Mouse (Mus musculus) CH12.LX (cell line): Measurements from ENCODE around the gene Brat1. TPM values are rescaled to one million over a fixed set of nuclear protein-coding genes. Genes with fewer than 3 reads are reported as not detected.

ENCODE experiments used
- DNase-seq: peaks from one replicate; pipeline ENCODE4 v3.0.0-alpha.2; 2013; ENCODE audit errors: extremely low read depth
- H3K27ac ChIP-seq: 2 replicates; pipeline ENCODE4 v1.5.1; 2012; ENCODE audit warnings: low read depth, mild to moderate bottlenecking, control low read depth, moderate library complexity; ENCODE audit not compliant: insufficient read depth
- H3K27me3 ChIP-seq: replicated peaks from 2 replicates; pipeline ENCODE3; 2012; ENCODE audit warnings: inconsistent platforms
- H3K36me3 ChIP-seq, 2 experiments: replicated peaks in 1 of 2; 2 replicates each; pipeline versions ENCODE3 to v1.6.1; 2012; ENCODE audit warnings: inconsistent platforms in 1 of 2, low read length in 1 of 2, mild to moderate bottlenecking in 1 of 2, mixed read lengths in 1 of 2, moderate library complexity in 1 of 2; ENCODE audit not compliant: control insufficient read depth in 1 of 2, insufficient read depth in 1 of 2
- H3K4me1 ChIP-seq, 2 experiments: 2 replicates each; pipeline ENCODE4 v1.6.1; 2012; ENCODE audit warnings: inconsistent platforms in 1 of 2, moderate library complexity in 1 of 2; ENCODE audit not compliant: insufficient read depth in 2 of 2, control insufficient read depth in 1 of 2
- H3K4me2 ChIP-seq: 2 replicates; pipeline ENCODE4 v1.6.1; 2012; ENCODE audit warnings: low read depth, mild to moderate bottlenecking, control low read depth; ENCODE audit not compliant: poor library complexity, insufficient read depth, severe bottlenecking
- H3K4me3 ChIP-seq, 3 experiments: fragments of 150-350 bp in 1 of 3; sonication (generic) in 1 of 3; replicated peaks in 1 of 3; 2 replicates each; pipeline versions ENCODE3 to v1.5.1; 2011 to 2012; ENCODE audit warnings: low read depth in 2 of 3, low read length in 2 of 3, mild to moderate bottlenecking in 2 of 3, moderate library complexity in 2 of 3, control low read depth in 1 of 3, improper control_type of control experiment in 1 of 3, inconsistent platforms in 1 of 3, mixed read lengths in 1 of 3; ENCODE audit not compliant: poor library complexity in 1 of 3
- H3K79me2 ChIP-seq: replicated peaks from 2 replicates; pipeline ENCODE4 v1.6.1; 2012; ENCODE audit warnings: mild to moderate bottlenecking, moderate library complexity; ENCODE audit not compliant: control insufficient read depth, poor library complexity, insufficient read depth, severe bottlenecking; ENCODE audit errors: extremely low read depth
- H3K9ac ChIP-seq: 2 replicates; pipeline ENCODE4 v1.6.1; 2012; ENCODE audit warnings: low read depth, mild to moderate bottlenecking, control low read depth, moderate library complexity; ENCODE audit not compliant: insufficient read depth
- H3K9me3 ChIP-seq: replicated peaks from 2 replicates; pipeline ENCODE3; 2012; ENCODE audit warnings: low read length, inconsistent platforms, mixed read lengths
- BHLHE40 ChIP-seq: IDR thresholded peaks from 2 replicates; pipeline ENCODE4 v1.6.1; 2011; ENCODE audit warnings: mild to moderate bottlenecking, low read depth, low read length, improper control_type of control experiment
- CHD1 ChIP-seq: IDR thresholded peaks from 2 replicates; pipeline ENCODE4 v1.6.1; 2012; ENCODE audit warnings: low read depth, low read length, improper control_type of control experiment, inconsistent platforms
- CHD2 ChIP-seq: IDR thresholded peaks from 2 replicates; pipeline ENCODE4 v1.6.1; 2011; ENCODE audit warnings: low read length, improper control_type of control experiment
- CTCF ChIP-seq, 2 experiments: IDR thresholded peaks in 1 of 2; conservative IDR thresholded peaks in 1 of 2; 2 replicates each; pipeline ENCODE4 v1.5.1; 2011 to 2012; ENCODE audit warnings: low read depth in 2 of 2, low read length in 2 of 2, improper control_type of control experiment in 1 of 2, inconsistent platforms in 1 of 2, mild to moderate bottlenecking in 1 of 2, moderate library complexity in 1 of 2
- EP300 ChIP-seq: IDR thresholded peaks from 2 replicates; pipeline ENCODE4 v1.6.1; 2011; ENCODE audit warnings: low read length, improper control_type of control experiment
- JUND ChIP-seq: conservative IDR thresholded peaks from 2 replicates; pipeline ENCODE4 v1.6.1; 2011; ENCODE audit warnings: low read depth, low read length, improper control_type of control experiment
- KAT2A ChIP-seq: IDR thresholded peaks from 2 replicates; pipeline ENCODE4 v1.6.1; 2012; ENCODE audit warnings: low read length, improper control_type of control experiment, inconsistent platforms; ENCODE audit not compliant: insufficient replicate concordance
- MAFK ChIP-seq: IDR thresholded peaks from 2 replicates; pipeline ENCODE4 v1.6.1; 2011; ENCODE audit warnings: low read length, improper control_type of control experiment; ENCODE audit not compliant: insufficient replicate concordance
- MEF2A ChIP-seq: IDR thresholded peaks from 2 replicates; pipeline ENCODE4 v1.6.1; 2014; ENCODE audit warnings: low read depth, mild to moderate bottlenecking, inconsistent platforms, low read length, improper control_type of control experiment, borderline replicate concordance
- NELFE ChIP-seq: IDR thresholded peaks from 2 replicates; pipeline ENCODE4 v1.6.1; 2011; ENCODE audit warnings: low read depth, low read length, improper control_type of control experiment
- NRF1 ChIP-seq: IDR thresholded peaks from 2 replicates; pipeline ENCODE4 v1.6.1; 2014; ENCODE audit warnings: low read depth, mild to moderate bottlenecking, inconsistent platforms, low read length, improper control_type of control experiment, moderate library complexity
- PAX5 ChIP-seq: IDR thresholded peaks from 2 replicates; pipeline ENCODE4 v1.6.1; 2012; ENCODE audit warnings: low read length, inconsistent platforms, mixed read lengths
- RAD21 ChIP-seq: IDR thresholded peaks from 2 replicates; pipeline ENCODE4 v1.6.1; 2011; ENCODE audit warnings: low read depth, mild to moderate bottlenecking, low read length, improper control_type of control experiment, moderate library complexity
- RCOR1 ChIP-seq: conservative IDR thresholded peaks from 2 replicates; pipeline ENCODE4 v1.6.1; 2012; ENCODE audit warnings: low read depth, mild to moderate bottlenecking, inconsistent platforms, low read length, improper control_type of control experiment
- SIN3A ChIP-seq: IDR thresholded peaks from 2 replicates; pipeline ENCODE4 v1.6.1; 2012; ENCODE audit warnings: low read length, improper control_type of control experiment, inconsistent platforms
- SMC3 ChIP-seq: IDR thresholded peaks from 2 replicates; pipeline ENCODE4 v1.6.1; 2011; ENCODE audit warnings: low read depth, low read length, improper control_type of control experiment
- TBP ChIP-seq: conservative IDR thresholded peaks from 2 replicates; pipeline ENCODE4 v1.6.1; 2011; ENCODE audit warnings: low read depth, low read length, improper control_type of control experiment
- TCF12 ChIP-seq: IDR thresholded peaks from 2 replicates; pipeline ENCODE4 v1.6.1; 2014; ENCODE audit warnings: low read depth, mild to moderate bottlenecking, inconsistent platforms, low read length, improper control_type of control experiment
- UBTF ChIP-seq: IDR thresholded peaks from 2 replicates; pipeline ENCODE4 v1.6.1; 2012; ENCODE audit warnings: low read depth, mild to moderate bottlenecking, inconsistent platforms, low read length, improper control_type of control experiment, moderate library complexity
- USF1 ChIP-seq: IDR thresholded peaks from 2 replicates; pipeline ENCODE4 v1.6.1; 2014; ENCODE audit warnings: low read depth, mild to moderate bottlenecking, inconsistent platforms, low read length, improper control_type of control experiment
- USF2 ChIP-seq: conservative IDR thresholded peaks from 2 replicates; pipeline ENCODE4 v1.6.1; 2011; ENCODE audit warnings: low read depth, low read length, improper control_type of control experiment
- ZMIZ1 ChIP-seq: IDR thresholded peaks from 2 replicates; pipeline ENCODE4 v1.6.1; 2012; ENCODE audit warnings: low read depth, mild to moderate bottlenecking, inconsistent platforms, low read length, improper control_type of control experiment
- ZNF384 ChIP-seq: IDR thresholded peaks from 2 replicates; pipeline ENCODE4 v1.6.1; 2012; ENCODE audit warnings: low read depth, low read length, improper control_type of control experiment, inconsistent platforms
- dilution Hi-C: fragments of 300-500 bp; cut with MboI; formaldehyde crosslinking; loops from 2 replicates; pipeline ENCODE4 v1.14.3; 2020; ENCODE audit warnings: low sequenced_read_pairs; ENCODE audit not compliant: extremely low pct_unique_long_range_greater_than_20kb, extremely low pct_ligation_motif_present
- in situ Hi-C: fragments of 300-500 bp; cut with MboI; formaldehyde crosslinking; loops from 3 replicates; pipeline ENCODE4 v1.14.3; 2019; ENCODE audit warnings: low sequenced_read_pairs, low pct_ligation_motif_present, low pct_unique_long_range_greater_than_20kb, mixed read lengths
- polyA plus RNA-seq: library from polyadenylated mRNA; unstranded; fragments of >175 nt; gene quantifications from 2 replicates; pipeline ENCODE4 v1.2.1, GENCODE M21; 2012; ENCODE audit warnings: low read depth; ENCODE audit not compliant: insufficient read length
- total RNA-seq, 2 experiments: library from RNA; depleted of rRNA; stranded (reverse); fragments of 300-350 nt in 1 of 2; fragments of >200 nt in 1 of 2; gene quantifications; 2 replicates each; pipeline ENCODE4 v1.2.3; 2012 to 2014

Gene Brat1
- total and polyA plus RNA-seq, 3 experiments = 9.8 to 15.0 (median 10.9) TPM

DNA sequence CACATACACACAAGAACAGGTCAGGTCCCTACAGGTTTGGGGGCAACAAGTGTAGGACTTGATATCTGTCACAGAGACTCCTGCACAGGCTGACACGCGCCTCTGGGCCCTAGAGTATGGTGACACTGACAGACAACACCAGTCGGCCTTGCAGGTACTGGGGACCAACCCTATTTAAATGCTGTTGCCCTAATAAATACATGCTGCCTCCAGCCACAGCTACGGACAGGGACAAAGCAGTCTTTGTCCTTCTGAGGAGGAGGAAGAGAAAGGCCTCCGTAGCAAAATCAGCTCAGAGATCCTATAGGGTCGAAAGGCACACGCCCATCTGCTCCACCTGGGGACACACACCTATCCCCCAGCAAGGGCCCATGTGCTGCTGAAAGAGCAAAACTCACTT is 8.8 kb upstream of the Brat1 start:
- H3K27me3 ChIP-seq = no peaks in the 10 kb centered on the region
- peaks cover 4 to 13% of the 10 kb centered on the region in 2 experiments for H3K4me1 ChIP-seq
- H3K9me3 ChIP-seq = no peaks in the 10 kb centered on the region
- no peak overlapping the region for H3K4me2 ChIP-seq
- in situ Hi-C loops = no loop called here
- peaks cover 16 to 54% of the 10 kb centered on the region in 2 experiments for H3K36me3 ChIP-seq
- DNase-seq = no peak
- TF ChIP-seq USF2 (no peak), UBTF (no peak), ZNF384 (no peak), CHD2 (no peak), RCOR1 (no peak), JUND (no peak), RAD21 (no peak)
- TF ChIP-seq, all 38 proteins: peak for 0
- Histone ChIP-seq H3K79me2 (no peaks in the 10 kb centered on the region), H3K27ac (no peak overlapping the region), H3K9ac (no peak overlapping the region), H3K4me3 (no peak overlapping the region)
- dilution Hi-C loops = no loop called here

DNA sequence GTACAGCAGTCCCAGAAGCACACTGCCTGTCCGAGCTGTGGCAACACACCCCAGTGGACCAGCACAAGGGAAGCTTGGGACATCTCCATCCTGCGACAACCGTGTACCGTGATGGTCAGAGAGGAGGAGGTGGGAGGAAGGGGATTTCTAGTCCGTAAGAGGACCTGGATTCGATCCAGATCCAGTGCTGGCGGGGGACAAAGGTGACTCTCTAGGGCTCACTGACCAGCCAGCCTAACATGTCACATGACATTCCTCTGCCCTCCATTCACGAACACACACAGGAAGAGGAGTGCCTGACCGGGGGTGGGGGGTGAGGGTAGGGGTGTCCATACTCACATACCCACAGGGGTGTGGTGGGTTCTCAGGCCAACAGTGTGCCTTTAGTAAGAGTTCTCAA is 5.0 kb upstream of the Brat1 start:
- dilution Hi-C loops = no loop called here
- TF ChIP-seq USF1 (no peak), JUND (no peak), NELFE (no peak), MAFK (no peak), TCF12 (no peak), RCOR1 (no peak), CHD1 (no peak), UBTF (no peak), CTCF (conservative IDR thresholded peaks at IDR 0.05 in 1 of 2, IDR thresholded peaks at IDR 0.05 in 1 of 2; ENCODE audit: low read depth in 2 of 2, low read length in 2 of 2) (no peak), CHD2 (no peak), SIN3A (no peak), EP300 (no peak), SMC3 (no peak), KAT2A (no peak), TBP (no peak), BHLHE40 (no peak), NRF1 (no peak), MEF2A (no peak), PAX5 (no peak), ZMIZ1 (no peak)
- Histone ChIP-seq H3K27me3 (no peaks in the 10 kb centered on the region), H3K4me2 (no peak overlapping the region), H3K36me3 (peaks cover 10 to 33% of the 10 kb centered on the region in 2 experiments), H3K9me3 (no peaks in the 10 kb centered on the region), H3K4me1 (peaks cover 7 to 35% of the 10 kb centered on the region in 2 experiments), H3K9ac (no peak overlapping the region), H3K4me3 (no peak overlapping the region), H3K79me2 (no peaks in the 10 kb centered on the region), H3K27ac (no peak overlapping the region)
- no peak for DNase-seq
- in situ Hi-C loops = no loop called here
